Mouse (Mus musculus) lung, postnatal 0 days (tissue): Measurements from ENCODE around the gene Gm47985. TPM values are rescaled to one million over a fixed set of nuclear protein-coding genes. Genes with fewer than 3 reads are reported as not detected.
A peak's percentile ranks its signal among the peaks of the same experiment; 100 is the strongest.

Source experiments
- ATAC-seq: fragments of 200-750 bp; cut with Nextera tagmentation; 2 replicates; pipeline ENCODE4 v1.8.0; 2017; ENCODE audit warnings: moderate library complexity
- DNase-seq: peaks from one replicate; pipeline ENCODE4 v3.0.0-alpha.2; 2016; ENCODE audit warnings: low spot score
- H3K27ac ChIP-seq: fragments of 300-500 bp; sonication (generic); 2 replicates; pipeline ENCODE4 v1.5.1; 2014; ENCODE audit warnings: antibody characterized with exemption, mild to moderate bottlenecking, low read length, mixed read lengths
- H3K27me3 ChIP-seq: fragments of 300-500 bp; sonication (generic); replicated peaks from 2 replicates; pipeline ENCODE4 v1.6.1; 2014; ENCODE audit warnings: low read length, mixed read lengths; ENCODE audit not compliant: insufficient read depth
- H3K36me3 ChIP-seq: fragments of 300-500 bp; sonication (generic); 2 replicates; pipeline ENCODE4 v1.6.1; 2014; ENCODE audit warnings: low read length, mixed read lengths; ENCODE audit not compliant: insufficient read depth
- H3K4me1 ChIP-seq: fragments of 300-500 bp; sonication (generic); 2 replicates; pipeline ENCODE4 v1.6.1; 2014; ENCODE audit warnings: antibody characterized with exemption, low read depth, low read length, mixed read lengths; ENCODE audit not compliant: insufficient read depth
- H3K4me2 ChIP-seq: fragments of 300-500 bp; sonication (generic); replicated peaks from 2 replicates; pipeline ENCODE4 v1.6.1; 2014; ENCODE audit warnings: low read depth, mild to moderate bottlenecking, low read length, moderate library complexity, mixed read lengths
- H3K4me3 ChIP-seq: fragments of 300-500 bp; sonication (generic); 2 replicates; pipeline ENCODE4 v1.5.1; 2014; ENCODE audit warnings: low read depth, low read length
- H3K9ac ChIP-seq: fragments of 300-500 bp; sonication (generic); replicated peaks from 2 replicates; pipeline ENCODE4 v1.6.1; 2014; ENCODE audit warnings: low read depth, mild to moderate bottlenecking
- H3K9me3 ChIP-seq: fragments of 300-500 bp; sonication (generic); 2 replicates; pipeline ENCODE4 v1.6.1; 2016; ENCODE audit warnings: low read length, mixed read lengths
- CTCF ChIP-seq: IDR thresholded peaks from 2 replicates; pipeline ENCODE4 v1.5.1; 2016; ENCODE audit warnings: antibody characterized with exemption, mild to moderate bottlenecking
- EP300 ChIP-seq: IDR thresholded peaks from 2 replicates; pipeline ENCODE4 v1.6.1; 2016; ENCODE audit warnings: antibody characterized with exemption, mild to moderate bottlenecking, control low read depth
- WGBS: fragments of 180-500 bp; shearing (Covaris S2); extraction: QIAGEN DNeasy Blood & Tissue Kit; methylation state at CpG from one replicate; pipeline ENCODE4 v1.1.7; 2014; 5-methylcytosine and 5-hydroxymethylcytosine counted together
- polyA plus RNA-seq: library from polyadenylated mRNA; unstranded; fragments of >200 nt; fragmentation: Nextera tagmentation; extraction: Ambion mirVana; gene quantifications from 2 replicates; pipeline ENCODE4 v1.2.1, GENCODE M21; 2015

Gene Gm47985
- polyA plus RNA-seq, 1 experiment from 2014 or later = 0.68 TPM

- Histone ChIP-seq H3K36me3 (no peaks in the 10 kb centered on the region), H3K9ac (no peak overlapping the region), H3K27me3 (no peaks in the 10 kb centered on the region), H3K4me1 (no peaks in the 10 kb centered on the region), H3K4me2 (no peak overlapping the region), H3K4me3 (no peak overlapping the region), H3K27ac (no peak overlapping the region), H3K9me3 (no peaks in the 10 kb centered on the region)
- TF ChIP-seq CTCF (no peak), EP300 (no peak)
- no peak for ATAC-seq
- WGBS = 84% methylated on average over 7 of the region's 7 CpGs
- no peak for DNase-seq
These were observed 37.8 kb downstream of the Gm47985 start for GRCm38 (mm10) chr1:151220098-151220497.

DNA sequence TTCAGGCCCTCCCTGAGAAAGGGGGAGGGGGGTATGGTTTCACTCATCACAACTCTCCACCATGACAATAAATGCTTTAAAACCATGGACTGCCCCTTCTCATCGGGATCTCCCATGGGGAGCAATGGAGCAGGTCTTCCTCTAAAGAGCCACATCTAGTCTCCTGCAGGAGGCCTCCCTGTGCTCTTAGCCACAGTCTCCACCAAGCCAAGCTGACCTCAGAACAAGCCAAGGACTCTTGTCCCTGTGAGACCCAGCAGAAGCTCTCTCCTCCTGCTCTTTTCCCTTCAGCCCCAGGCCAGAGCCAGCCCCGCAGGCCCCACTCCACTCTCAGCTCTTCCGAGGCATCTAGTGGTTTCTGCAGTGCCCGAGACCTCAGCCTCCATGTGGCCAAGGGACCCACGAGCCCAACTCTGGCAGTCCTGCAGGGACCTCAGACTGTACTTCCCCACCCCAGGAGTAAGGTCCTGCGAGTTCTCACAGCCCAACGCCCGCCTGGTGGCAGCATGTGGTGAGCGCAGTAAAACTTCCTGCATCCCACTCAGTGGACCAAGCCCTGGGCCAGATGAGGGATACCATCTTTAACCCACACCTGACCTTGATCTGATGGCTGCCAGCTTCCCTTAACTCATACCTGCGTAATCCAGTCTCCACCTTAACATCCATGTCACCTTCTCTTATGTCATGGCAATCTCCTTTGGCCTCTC lies 40.4 kb downstream of the Gm47985 start:
- no peak for ATAC-seq
- WGBS = 80% methylated on average over 10 of the region's 10 CpGs
- Histone ChIP-seq H3K36me3 (no peaks in the 10 kb centered on the region), H3K9me3 (no peaks in the 10 kb centered on the region), H3K9ac (no peak overlapping the region), H3K27ac (no peak overlapping the region), H3K27me3 (no peaks in the 10 kb centered on the region), H3K4me2 (no peak overlapping the region), H3K4me1 (no peaks in the 10 kb centered on the region), H3K4me3 (no peak overlapping the region)
- DNase-seq = no peak
- TF ChIP-seq EP300 (no peak), CTCF (no peak)

DNA sequence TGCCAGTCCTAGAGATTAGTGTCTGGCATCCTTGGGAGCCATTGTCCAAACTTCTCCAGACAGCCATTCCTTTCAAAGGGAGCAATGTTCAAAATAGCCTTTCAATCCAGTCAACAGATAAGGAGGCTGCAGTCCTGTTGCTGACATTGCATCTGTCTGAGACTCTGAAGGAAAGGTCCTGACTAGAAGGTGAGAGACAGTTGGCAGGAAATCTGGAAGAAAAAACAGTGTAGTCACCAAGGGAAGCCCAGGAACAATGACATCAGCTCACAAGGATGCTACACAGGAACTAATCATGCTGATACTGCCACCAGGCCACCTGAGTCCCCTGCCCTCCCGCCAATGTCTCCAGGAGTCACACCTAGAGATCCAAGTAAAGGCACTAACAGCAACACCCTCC lies 41.0 kb downstream of the Gm47985 start:
- H3K4me3 ChIP-seq = no peak overlapping the region
- no peak overlapping the region for H3K27ac ChIP-seq
- TF ChIP-seq CTCF (no peak), EP300 (no peak)
- H3K9me3 ChIP-seq = no peaks in the 10 kb centered on the region
- DNase-seq (no peak), ATAC-seq (no peak)
- 67% methylated on average over 1 of the region's 1 CpGs for WGBS
- no peak overlapping the region for H3K9ac ChIP-seq
- H3K27me3 ChIP-seq = no peaks in the 10 kb centered on the region
- H3K4me1 ChIP-seq = no peaks in the 10 kb centered on the region
- no peaks in the 10 kb centered on the region for H3K36me3 ChIP-seq
- H3K4me2 ChIP-seq = no peak overlapping the region

GRCm38 (mm10) chr1:151224536-151224935 lies 42.2 kb downstream of the Gm47985 start:
- ATAC-seq (no peak), DNase-seq (no peak)
- H3K9me3 ChIP-seq = no peaks in the 10 kb centered on the region
- no peaks in the 10 kb centered on the region for H3K4me1 ChIP-seq
- WGBS = 77% methylated on average over 1 of the region's 1 CpGs
- H3K36me3 ChIP-seq = no peaks in the 10 kb centered on the region
- no peaks in the 10 kb centered on the region for H3K27me3 ChIP-seq
- no peak overlapping the region for H3K4me3 ChIP-seq
- no peak overlapping the region for H3K27ac ChIP-seq
- TF ChIP-seq EP300 = no peak
- TF ChIP-seq CTCF = no peak
- no peak overlapping the region for H3K4me2 ChIP-seq
- no peak overlapping the region for H3K9ac ChIP-seq

DNA sequence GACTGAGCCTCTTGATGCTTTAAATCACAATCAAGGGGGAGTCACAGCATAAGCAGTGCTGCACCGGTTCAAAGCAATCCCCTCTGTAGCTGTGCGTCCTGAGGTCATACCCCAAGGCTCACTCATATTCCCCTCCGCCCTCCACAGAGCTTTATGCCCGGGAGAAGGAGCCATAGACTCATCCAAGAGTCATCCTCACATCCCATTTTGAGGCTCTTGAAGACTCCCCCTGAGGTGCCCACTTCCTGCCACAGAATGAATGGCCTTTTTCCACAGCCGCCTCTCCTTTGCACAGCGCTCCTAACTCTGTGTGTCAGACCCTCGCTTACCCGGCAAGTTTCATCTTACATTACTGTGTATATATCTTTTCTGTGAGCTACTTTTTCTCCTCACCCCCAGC lies 45.2 kb downstream of the Gm47985 start:
- TF ChIP-seq CTCF (no peak), EP300 (no peak)
- Histone ChIP-seq H3K9me3 (no peaks in the 10 kb centered on the region), H3K9ac (no peak overlapping the region), H3K4me1 (no peaks in the 10 kb centered on the region), H3K4me3 (no peak overlapping the region), H3K27me3 (no peaks in the 10 kb centered on the region), H3K4me2 (no peak overlapping the region), H3K27ac (no peak overlapping the region), H3K36me3 (no peaks in the 10 kb centered on the region)
- DNase-seq (no peak), ATAC-seq (no peak)
- 65% methylated on average over 8 of the region's 8 CpGs for WGBS

DNA sequence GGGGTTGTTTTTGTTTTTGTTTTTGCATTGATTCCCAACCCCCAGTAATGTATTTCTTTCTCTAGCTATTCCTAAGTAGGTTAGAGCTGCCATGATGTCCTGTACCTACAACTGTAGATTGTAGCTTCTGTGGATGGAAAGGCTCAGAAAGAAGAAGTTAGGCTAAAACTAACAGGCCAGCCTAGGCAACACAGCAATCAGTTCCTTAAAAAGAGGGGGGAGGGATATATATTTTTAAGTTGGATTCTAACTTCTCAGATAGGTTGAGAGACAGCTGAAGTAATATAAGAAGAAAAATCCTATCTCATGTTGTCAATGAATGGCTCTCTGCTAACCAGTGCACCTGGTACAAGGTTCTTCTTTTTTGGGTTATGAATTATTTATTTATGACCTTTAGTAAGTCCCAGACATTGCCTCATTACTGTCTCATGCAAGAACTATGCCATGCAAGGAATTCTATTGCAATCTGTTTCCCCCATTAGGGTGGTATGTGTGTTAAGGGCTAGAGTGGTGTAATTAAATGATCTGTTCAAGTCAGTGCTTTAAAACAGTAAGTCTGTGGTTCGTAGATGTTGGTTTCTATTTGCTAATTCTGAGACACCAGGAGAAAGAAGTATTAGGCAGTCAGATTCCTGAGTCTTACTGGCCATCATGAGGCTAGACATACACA lies 46.1 kb downstream of the Gm47985 start:
- H3K27ac ChIP-seq = no peak overlapping the region
- no peak overlapping the region for H3K4me2 ChIP-seq
- no peak overlapping the region for H3K4me3 ChIP-seq
- no peaks in the 10 kb centered on the region for H3K4me1 ChIP-seq
- WGBS = 62% methylated on average over 1 of the region's 1 CpGs
- no peak overlapping the region for H3K9ac ChIP-seq
- ATAC-seq (no peak), DNase-seq (peak; percentile 20)
- no peak for TF ChIP-seq CTCF
- TF ChIP-seq EP300 = no peak
- H3K9me3 ChIP-seq = no peaks in the 10 kb centered on the region
- no peaks in the 10 kb centered on the region for H3K27me3 ChIP-seq
- H3K36me3 ChIP-seq = no peaks in the 10 kb centered on the region
